Mouse (Mus musculus) lung, adult 2 months (tissue): Measurements from ENCODE around the gene Pgr.

ENCODE experiments used
- CTCF ChIP-seq: fragments of 200-500 bp; IDR thresholded peaks from 2 replicates; pipeline ENCODE4 v1.5.1; 2011; ENCODE audit warnings: mild to moderate bottlenecking, low read length, control low read depth; ENCODE audit not compliant: insufficient read depth
- POLR2A ChIP-seq: fragments of 200-500 bp; IDR thresholded peaks from 2 replicates; pipeline ENCODE4 v1.6.1; 2011; ENCODE audit warnings: low read depth, mild to moderate bottlenecking, control low read depth, low read length, borderline replicate concordance; ENCODE audit errors: extremely low read depth

DNA sequence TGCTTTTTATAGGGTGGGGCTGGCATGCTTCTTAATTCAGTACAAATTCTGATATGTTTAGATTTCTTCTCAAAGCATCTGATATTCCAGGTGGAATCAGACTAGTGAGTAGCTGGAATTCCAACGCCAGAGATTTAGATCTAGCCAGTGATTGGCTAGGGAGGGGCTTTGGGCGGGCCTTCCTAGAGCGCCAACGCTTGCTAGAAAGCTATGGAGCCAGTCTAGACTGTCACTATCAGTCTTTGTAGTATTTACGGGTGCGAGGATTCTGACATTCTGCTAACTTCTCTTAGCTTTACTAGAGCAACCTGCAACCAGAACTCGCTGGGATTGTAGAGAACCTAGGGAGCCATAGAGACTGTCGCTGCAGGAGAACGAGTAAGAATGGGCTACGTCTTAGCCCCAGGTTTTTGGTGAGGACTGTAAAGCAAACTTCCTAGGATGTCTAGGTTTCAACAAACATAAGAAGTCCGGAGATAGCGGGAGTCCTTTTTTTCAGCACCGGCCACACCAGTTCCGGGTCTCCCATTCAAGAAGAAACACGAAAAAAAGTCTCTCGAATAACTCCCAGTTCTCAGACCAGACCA is at the start of gene Pgr:
- TF ChIP-seq CTCF (no peak), POLR2A (no peak)
